ENCODE assay signal across 22 mouse cellular contexts in the genomic region with DNA sequence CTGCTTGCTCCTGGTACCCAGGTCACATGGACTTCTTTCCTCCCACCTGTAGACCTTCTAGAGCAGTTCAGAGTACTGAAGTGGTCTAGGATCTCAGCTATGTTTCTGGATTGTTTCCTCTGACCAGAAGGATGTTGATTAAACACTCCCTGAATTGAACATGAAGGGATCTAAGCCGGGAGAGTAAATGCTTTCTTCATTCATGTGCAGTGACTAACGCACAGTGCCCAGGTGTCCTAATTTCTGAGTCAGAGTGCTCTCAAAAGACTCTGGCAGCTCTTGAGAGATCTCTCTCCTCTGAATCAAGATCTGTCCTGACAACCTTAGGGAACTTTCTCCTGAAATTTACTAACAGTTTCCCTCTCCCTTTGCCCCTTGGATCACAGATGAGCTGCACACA.
"Had no signal": no experiment of that assay in that cellular context is flagged by ENCODE, and none has a peak within 500 bp of the region (broad histone marks: within the 10 kb centered on the region; RNA-seq: fewer than 3 reads in every experiment).

No protein-coding gene starts in this region.

- H3K36me3 ChIP-seq: liver, embryonic 15.5 days; lung, embryonic 15.5 days; midbrain, embryonic 15.5 days; neural tube, embryonic 12.5 days; stomach, embryonic 15.5 days had no signal

- H3K4me2 ChIP-seq: liver, embryonic 15.5 days; lung, embryonic 15.5 days; midbrain, embryonic 11.5 days; midbrain, embryonic 13.5 days; midbrain, embryonic 15.5 days; neural tube, embryonic 12.5 days; stomach, embryonic 15.5 days had no signal

- H3K27me3 ChIP-seq: liver, embryonic 15.5 days; lung, embryonic 15.5 days; midbrain, embryonic 13.5 days; midbrain, embryonic 15.5 days; neural tube, embryonic 12.5 days; stomach, embryonic 15.5 days had no signal

- H3K4me1 ChIP-seq: liver, embryonic 15.5 days; midbrain, embryonic 13.5 days; midbrain, embryonic 15.5 days had no signal

- ATAC-seq: liver, postnatal 0 days; midbrain, embryonic 13.5 days; midbrain, embryonic 15.5 days had no signal

- H3K27ac ChIP-seq: liver, embryonic 15.5 days; lung, embryonic 15.5 days; macrophage; midbrain, embryonic 13.5 days; midbrain, embryonic 15.5 days; neural tube, embryonic 12.5 days; stomach, embryonic 15.5 days; stomach, postnatal 0 days had no signal

- H3K9ac ChIP-seq: liver, embryonic 15.5 days; liver, postnatal 0 days; lung, embryonic 15.5 days; midbrain, embryonic 13.5 days; midbrain, embryonic 15.5 days; neural tube, embryonic 12.5 days; stomach, embryonic 15.5 days had no signal

- H3K9me3 ChIP-seq: liver, embryonic 15.5 days; lung, embryonic 15.5 days; megakaryocyte, embryonic 14.5 days; midbrain, embryonic 13.5 days; midbrain, embryonic 15.5 days; neural tube, embryonic 12.5 days; stomach, embryonic 15.5 days had no signal

- DNase-seq: liver, postnatal 0 days; lung, adult 2 months; lung, postnatal 10 days; lung, postnatal 36 days; retina, postnatal 1 day; right cerebral cortex, adult 18-20 months; right cerebral cortex, postnatal 25 days; right cerebral cortex, postnatal 4 days; spleen, adult 18-20 months; thymus, adult 2 months; thymus, postnatal 25 days; thymus, postnatal 4 days had no signal

- H3K4me3 ChIP-seq: liver, embryonic 15.5 days; lung, embryonic 15.5 days; megakaryocyte, embryonic 14.5 days; midbrain, embryonic 13.5 days; midbrain, embryonic 15.5 days; neural tube, embryonic 12.5 days; stomach, embryonic 15.5 days had no signal
